Mouse (Mus musculus): ENCODE measurements at regions not wholly inside any gene's neighbourhood (a gene's known extent, or its start where the extent isn't known, plus 50 kb on each side); places are given as distances from the start of the nearest gene placed in this dataset.

GRCm38 (mm10) chr13:119069581-119069936 is 358.8 kb upstream of the Paip1 start:
- ATAC-seq (replicated peaks in 1 of 2; ENCODE audit: insufficient read depth in 1 of 2, low FRiP score in 2 of 2, low TSS enrichment in 1 of 2, low read depth in 1 of 2, poor library complexity in 2 of 2, severe bottlenecking in 2 of 2) = no peak

- no peak for ATAC-seq (replicated peaks in 1 of 2; ENCODE audit: insufficient read depth in 1 of 2, low FRiP score in 2 of 2, low TSS enrichment in 1 of 2, low read depth in 1 of 2, poor library complexity in 2 of 2, severe bottlenecking in 2 of 2)
Observed at GRCm38 (mm10) chr13:119079243-119079642, 349.2 kb upstream of the Paip1 start.

DNA sequence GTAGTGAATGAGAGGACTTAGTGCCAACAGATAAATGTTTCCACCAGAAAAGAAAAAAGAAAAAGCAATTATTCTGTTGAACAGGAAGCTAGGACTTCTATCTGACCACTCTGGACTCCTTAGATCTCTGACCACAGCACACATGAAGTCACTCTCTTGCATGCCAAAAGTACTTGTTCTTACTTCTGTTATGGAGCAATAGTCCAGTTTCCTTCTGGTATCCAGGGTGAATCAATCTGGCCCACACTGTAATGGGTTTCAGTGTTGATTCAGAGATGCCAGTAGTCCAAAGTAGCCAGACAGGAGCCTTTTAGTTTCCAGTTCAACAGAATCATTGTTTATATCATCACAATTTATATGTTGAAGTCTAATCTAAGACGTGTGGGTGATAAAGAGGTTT is 346.7 kb upstream of the Paip1 start:
- ATAC-seq (replicated peaks in 1 of 2; ENCODE audit: insufficient read depth in 1 of 2, low FRiP score in 2 of 2, low TSS enrichment in 1 of 2, low read depth in 1 of 2, poor library complexity in 2 of 2, severe bottlenecking in 2 of 2) = no peak

- ATAC-seq (replicated peaks in 1 of 2; ENCODE audit: insufficient read depth in 1 of 2, low FRiP score in 2 of 2, low TSS enrichment in 1 of 2, low read depth in 1 of 2, poor library complexity in 2 of 2, severe bottlenecking in 2 of 2) = no peak
Observed at GRCm38 (mm10) chr13:119117906-119118305, 310.5 kb upstream of the Paip1 start.

DNA sequence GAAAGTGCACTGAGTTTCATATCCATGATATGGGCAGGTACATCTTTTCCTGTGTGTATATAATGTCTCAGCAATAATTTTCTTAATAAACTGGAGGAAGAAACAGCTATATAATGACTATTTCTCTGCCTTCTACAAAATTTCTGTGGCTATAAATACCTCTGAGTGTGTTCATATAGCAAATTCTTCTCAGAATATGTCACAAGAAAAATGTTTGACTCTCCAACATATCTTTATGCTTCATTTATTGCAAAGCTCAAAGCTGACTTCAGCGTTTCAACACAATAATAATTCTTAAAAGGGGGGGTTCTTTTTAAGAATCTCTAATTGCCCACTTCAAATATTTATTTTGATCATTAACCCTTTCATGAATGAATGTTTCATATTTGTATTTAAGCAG is 310.0 kb upstream of the Paip1 start:
- ATAC-seq (replicated peaks in 1 of 2; ENCODE audit: insufficient read depth in 1 of 2, low FRiP score in 2 of 2, low TSS enrichment in 1 of 2, low read depth in 1 of 2, poor library complexity in 2 of 2, severe bottlenecking in 2 of 2) = no peak

GRCm38 (mm10) chr13:119140436-119140835 is 288.0 kb upstream of the Paip1 start:
- ATAC-seq (replicated peaks in 1 of 2; ENCODE audit: insufficient read depth in 1 of 2, low FRiP score in 2 of 2, low TSS enrichment in 1 of 2, low read depth in 1 of 2, poor library complexity in 2 of 2, severe bottlenecking in 2 of 2) = no peak

- no peak for ATAC-seq (replicated peaks in 1 of 2; ENCODE audit: insufficient read depth in 1 of 2, low FRiP score in 2 of 2, low TSS enrichment in 1 of 2, low read depth in 1 of 2, poor library complexity in 2 of 2, severe bottlenecking in 2 of 2)
Observed at GRCm38 (mm10) chr13:119143351-119143750, 285.1 kb upstream of the Paip1 start.

DNA sequence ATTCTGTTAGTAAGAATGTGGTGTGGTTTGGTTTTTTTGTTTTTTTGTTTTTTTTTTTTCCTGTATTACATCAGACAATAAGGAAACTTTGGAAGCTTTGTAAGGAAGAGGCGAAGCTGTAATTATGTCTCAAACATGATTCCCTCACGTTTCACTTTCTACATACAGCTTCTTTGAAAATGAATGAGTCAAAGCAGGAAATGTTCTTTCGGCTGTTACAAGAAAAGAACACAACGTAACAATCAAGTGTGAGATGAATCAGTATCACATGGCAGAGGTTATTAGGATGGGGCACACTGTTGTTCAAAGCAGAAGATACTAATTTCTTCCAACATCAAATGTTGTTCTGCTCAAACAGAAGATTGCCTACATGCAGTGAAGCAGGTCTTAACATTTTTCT is 282.7 kb upstream of the Paip1 start:
- ATAC-seq (replicated peaks in 1 of 2; ENCODE audit: insufficient read depth in 1 of 2, low FRiP score in 2 of 2, low TSS enrichment in 1 of 2, low read depth in 1 of 2, poor library complexity in 2 of 2, severe bottlenecking in 2 of 2) = no peak

- ATAC-seq (replicated peaks in 1 of 2; ENCODE audit: insufficient read depth in 1 of 2, low FRiP score in 2 of 2, low TSS enrichment in 1 of 2, low read depth in 1 of 2, poor library complexity in 2 of 2, severe bottlenecking in 2 of 2) = no peak
Observed at GRCm38 (mm10) chr13:119147701-119148100, 280.7 kb upstream of the Paip1 start.

GRCm38 (mm10) chr13:119149141-119149540 is 279.3 kb upstream of the Paip1 start:
- ATAC-seq (replicated peaks in 1 of 2; ENCODE audit: insufficient read depth in 1 of 2, low FRiP score in 2 of 2, low TSS enrichment in 1 of 2, low read depth in 1 of 2, poor library complexity in 2 of 2, severe bottlenecking in 2 of 2) = no peak

DNA sequence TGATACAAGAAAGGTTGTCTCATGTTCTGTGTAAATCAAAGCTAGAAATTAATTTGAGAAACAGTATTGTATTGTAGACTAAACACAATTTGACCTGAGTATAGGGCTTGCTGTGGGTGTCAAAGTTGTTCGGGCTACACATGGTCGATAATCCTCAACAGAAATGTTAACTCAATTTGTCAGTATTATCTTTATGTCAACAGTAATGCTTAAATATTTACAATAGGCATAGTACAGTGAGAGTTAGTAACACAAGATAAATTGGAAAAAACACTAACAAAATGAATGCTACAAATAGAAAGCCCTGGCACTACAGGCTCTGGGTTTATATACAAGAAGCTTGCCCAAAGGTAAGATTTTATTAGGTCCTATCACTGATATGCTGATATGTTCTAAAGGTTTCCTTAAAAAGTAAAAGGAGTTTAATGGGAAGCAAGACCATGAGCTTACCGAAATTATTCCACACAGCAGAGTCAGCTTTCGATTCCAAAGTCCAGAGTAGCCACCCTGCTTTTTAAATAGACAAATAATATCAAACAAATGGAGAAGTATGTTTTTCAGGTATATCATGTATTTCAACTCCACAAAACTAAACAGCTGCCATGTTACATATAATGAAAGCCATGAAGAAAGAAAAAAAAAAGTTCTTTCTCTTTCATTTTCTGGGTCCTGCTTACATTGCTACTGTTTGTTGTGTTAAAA is 277.4 kb upstream of the Paip1 start:
- ATAC-seq (replicated peaks in 1 of 2; ENCODE audit: insufficient read depth in 1 of 2, low FRiP score in 2 of 2, low TSS enrichment in 1 of 2, low read depth in 1 of 2, poor library complexity in 2 of 2, severe bottlenecking in 2 of 2) = no peak

GRCm38 (mm10) chr13:119177753-119178152 is 250.6 kb upstream of the Paip1 start:
- ATAC-seq (replicated peaks in 1 of 2; ENCODE audit: insufficient read depth in 1 of 2, low FRiP score in 2 of 2, low TSS enrichment in 1 of 2, low read depth in 1 of 2, poor library complexity in 2 of 2, severe bottlenecking in 2 of 2) = no peak

- ATAC-seq (replicated peaks in 1 of 2; ENCODE audit: insufficient read depth in 1 of 2, low FRiP score in 2 of 2, low TSS enrichment in 1 of 2, low read depth in 1 of 2, poor library complexity in 2 of 2, severe bottlenecking in 2 of 2) = no peak
Observed at GRCm38 (mm10) chr13:119178212-119178611, 250.2 kb upstream of the Paip1 start.

- no peak for ATAC-seq (replicated peaks in 1 of 2; ENCODE audit: insufficient read depth in 1 of 2, low FRiP score in 2 of 2, low TSS enrichment in 1 of 2, low read depth in 1 of 2, poor library complexity in 2 of 2, severe bottlenecking in 2 of 2)
Observed at GRCm38 (mm10) chr13:119179157-119179920, 249.1 kb upstream of the Paip1 start.

- no peak for ATAC-seq (replicated peaks in 1 of 2; ENCODE audit: insufficient read depth in 1 of 2, low FRiP score in 2 of 2, low TSS enrichment in 1 of 2, low read depth in 1 of 2, poor library complexity in 2 of 2, severe bottlenecking in 2 of 2)
Observed at GRCm38 (mm10) chr13:119184322-119184877, 244.0 kb upstream of the Paip1 start.

DNA sequence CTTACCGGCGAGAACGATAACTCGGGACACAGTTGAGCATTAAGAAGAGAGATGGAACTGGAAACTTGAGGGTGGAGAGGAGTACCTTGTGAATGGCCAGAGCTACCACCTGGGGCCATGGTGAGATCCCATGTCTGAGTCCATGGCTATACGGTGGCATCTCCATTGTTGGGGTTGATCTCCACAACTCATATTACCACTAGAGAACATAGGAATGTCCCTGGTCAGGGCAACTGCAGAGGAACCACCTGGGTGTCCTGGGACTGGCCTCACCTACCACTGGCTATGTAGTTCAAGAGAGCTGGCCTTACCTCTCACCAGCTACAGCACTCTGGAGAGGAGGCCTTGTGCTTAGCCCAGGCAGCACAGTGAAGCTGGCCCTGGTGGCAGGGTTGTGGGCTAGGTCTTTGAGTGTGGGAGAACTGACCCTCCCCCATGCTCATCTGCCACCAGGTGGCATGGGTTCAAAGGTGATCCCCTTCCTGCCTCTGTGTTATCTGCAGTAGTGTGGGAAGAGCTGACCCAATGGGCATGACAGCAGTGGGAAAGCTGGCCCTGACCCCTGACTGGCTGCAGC is 242.7 kb upstream of the Paip1 start:
- no peak for ATAC-seq (replicated peaks in 1 of 2; ENCODE audit: insufficient read depth in 1 of 2, low FRiP score in 2 of 2, low TSS enrichment in 1 of 2, low read depth in 1 of 2, poor library complexity in 2 of 2, severe bottlenecking in 2 of 2)

GRCm38 (mm10) chr13:119231556-119231955 is 196.8 kb upstream of the Paip1 start:
- ATAC-seq (replicated peaks in 1 of 2; ENCODE audit: insufficient read depth in 1 of 2, low FRiP score in 2 of 2, low TSS enrichment in 1 of 2, low read depth in 1 of 2, poor library complexity in 2 of 2, severe bottlenecking in 2 of 2) = no peak

Measured in hematopoietic stem cell, adult 5-6 weeks (primary cell).